Mouse (Mus musculus) heart, embryonic 11.5 days (tissue): ENCODE data around the gene Slc30a3. TPM values are rescaled to one million over a fixed set of nuclear protein-coding genes. Genes with fewer than 3 reads are reported as not detected.

Experiments
- ATAC-seq: fragments of 200-750 bp; cut with Nextera tagmentation; replicated peaks from 2 replicates; pipeline ENCODE4 v1.8.0; 2017; ENCODE audit warnings: moderate library complexity; ENCODE audit not compliant: insufficient number of reproducible peaks, low FRiP score, low TSS enrichment
- H3K27ac ChIP-seq: fragments of 300-500 bp; sonication (generic); 2 replicates; pipeline ENCODE4 v1.5.1; 2014; ENCODE audit warnings: mild to moderate bottlenecking, low read depth, low read length
- H3K27me3 ChIP-seq: fragments of 300-500 bp; sonication (generic); 2 replicates; pipeline ENCODE4 v1.6.1; 2014; ENCODE audit warnings: mild to moderate bottlenecking, low read length, mixed read lengths; ENCODE audit not compliant: control insufficient read depth, insufficient read depth
- H3K36me3 ChIP-seq: fragments of 300-500 bp; sonication (generic); 2 replicates; pipeline ENCODE4 v1.6.1; 2014; ENCODE audit warnings: mild to moderate bottlenecking, low read length, moderate library complexity, mixed read lengths; ENCODE audit not compliant: control insufficient read depth, insufficient read depth
- H3K4me1 ChIP-seq: fragments of 300-500 bp; sonication (generic); 2 replicates; pipeline ENCODE4 v1.6.1; 2014; ENCODE audit warnings: low read length; ENCODE audit not compliant: control insufficient read depth, insufficient read depth
- H3K4me2 ChIP-seq: fragments of 300-500 bp; sonication (generic); 2 replicates; pipeline ENCODE4 v1.6.1; 2014; ENCODE audit warnings: mild to moderate bottlenecking, moderate library complexity
- H3K4me3 ChIP-seq: fragments of 300-500 bp; sonication (generic); 2 replicates; pipeline ENCODE4 v1.5.1; 2014; ENCODE audit warnings: low read depth, low read length
- H3K9ac ChIP-seq: fragments of 300-500 bp; sonication (generic); 2 replicates; pipeline ENCODE4 v1.6.1; 2014; ENCODE audit warnings: mild to moderate bottlenecking, low read depth, low read length, moderate library complexity
- H3K9me3 ChIP-seq: fragments of 300-500 bp; sonication (generic); replicated peaks from 2 replicates; pipeline ENCODE4 v1.6.1; 2016; ENCODE audit warnings: low read length; ENCODE audit not compliant: control insufficient read depth
- WGBS: fragments of 180-500 bp; shearing (Covaris S2); extraction: QIAGEN DNeasy Blood & Tissue Kit; methylation state at CpG from one replicate; pipeline ENCODE4 v1.1.7; 2014; ENCODE audit not compliant: insufficient replicate concordance; 5-methylcytosine and 5-hydroxymethylcytosine counted together
- polyA plus RNA-seq: library from polyadenylated mRNA; unstranded; fragments of >200 nt; fragmentation: Nextera tagmentation; extraction: Ambion mirVana; gene quantifications from 2 replicates; pipeline ENCODE4 v1.2.1, GENCODE M21; 2014

Gene Slc30a3
- 0.47 and 0.48 TPM in 2 replicates for polyA plus RNA-seq

DNA sequence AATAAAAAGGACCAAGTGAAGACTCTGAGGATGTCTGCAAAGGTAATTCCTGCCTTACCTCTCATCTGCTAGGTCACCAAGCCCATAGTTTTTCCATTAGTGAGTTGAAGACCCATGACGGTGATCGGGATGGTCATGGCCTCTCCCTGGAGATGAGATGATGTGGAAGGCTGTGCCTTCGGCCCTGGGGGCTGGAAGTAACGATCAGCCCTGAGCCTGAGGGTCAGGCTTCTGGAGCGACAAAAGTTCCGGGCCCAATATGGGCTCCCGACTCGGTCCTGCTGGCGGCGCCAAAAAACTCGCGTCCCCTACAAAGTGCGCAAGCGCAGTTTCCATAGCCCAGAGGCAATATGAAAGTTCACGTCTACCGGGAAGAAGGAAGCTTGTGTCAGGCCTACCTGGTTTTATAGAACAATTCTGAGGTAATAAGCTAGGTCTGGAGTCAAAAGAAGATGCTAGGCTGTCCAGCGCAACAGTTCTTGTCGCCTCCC lies at the start of gene Slc30a3:
Slc30a3 (minus strand) TSS at position 238 of the 491 bp plus-strand sequence.
- Histone ChIP-seq H3K4me1 (no peaks in the 10 kb centered on the region), H3K27ac (no peak within 1 kb of the TSS), H3K4me2 (no peak within 1 kb of the TSS), H3K36me3 (no peaks in the 10 kb centered on the region), H3K9me3 (no peaks in the 10 kb centered on the region), H3K27me3 (no peaks in the 10 kb centered on the region), H3K9ac (no peak within 1 kb of the TSS), H3K4me3 (no peak within 1 kb of the TSS)
- ATAC-seq, result no peak
- WGBS, result 83% methylated on average over 18 of the region's 18 CpGs

- Histone ChIP-seq H3K27me3 (no peaks in the 10 kb centered on the region), H3K9ac (peak within 1 kb of the TSS; percentile 80), H3K4me3 (peak within 1 kb of the TSS; percentile 64), H3K4me2 (peak within 1 kb of the TSS; percentile 83), H3K27ac (peak within 1 kb of the TSS; percentile 59; the same call in 1 of the 2 replicates), H3K9me3 (no peaks in the 10 kb centered on the region), H3K36me3 (peaks cover 22% of the 10 kb centered on the region), H3K4me1 (peaks cover 8% of the 10 kb centered on the region)
- ATAC-seq, result peak; percentile 94
- under 1% methylated on average over 19 of the region's 19 CpGs for WGBS
Observed at GRCm38 (mm10) chr5:31154152-31154553, 46.1 kb upstream of the Slc30a3 start, which contains the start of gene Mpv17. TSS of gene Mpv17 (minus strand) at chr5:31154251.

- Histone ChIP-seq H3K27me3 (no peaks in the 10 kb centered on the region), H3K4me1 (peaks cover 8% of the 10 kb centered on the region), H3K4me3 (peak overlapping the region; percentile 64), H3K9me3 (no peaks in the 10 kb centered on the region), H3K27ac (no peak overlapping the region), H3K9ac (peak overlapping the region; percentile 80), H3K4me2 (peak overlapping the region; percentile 83), H3K36me3 (peaks cover 17% of the 10 kb centered on the region)
- no peak for ATAC-seq
- 28% methylated on average over 6 of the region's 6 CpGs for WGBS
Observed at GRCm38 (mm10) chr5:31153516-31154151, 45.6 kb upstream of the Slc30a3 start.

GRCm38 (mm10) chr5:31151746-31152145 lies 43.7 kb upstream of the Slc30a3 start:
- 82% methylated on average over 3 of the region's 3 CpGs for WGBS
- peaks cover 8% of the 10 kb centered on the region for H3K4me1 ChIP-seq
- no peaks in the 10 kb centered on the region for H3K9me3 ChIP-seq
- no peak overlapping the region for H3K27ac ChIP-seq
- ATAC-seq, result no peak
- no peak overlapping the region for H3K4me2 ChIP-seq
- no peaks in the 10 kb centered on the region for H3K27me3 ChIP-seq
- no peak overlapping the region for H3K4me3 ChIP-seq
- no peak overlapping the region for H3K9ac ChIP-seq
- no peaks in the 10 kb centered on the region for H3K36me3 ChIP-seq

GRCm38 (mm10) chr5:31149781-31150180 lies 41.7 kb upstream of the Slc30a3 start:
- H3K9me3 ChIP-seq, result no peaks in the 10 kb centered on the region
- no peak overlapping the region for H3K27ac ChIP-seq
- no peak overlapping the region for H3K4me2 ChIP-seq
- WGBS, result 81% methylated on average over 4 of the region's 4 CpGs
- peaks cover 8% of the 10 kb centered on the region for H3K4me1 ChIP-seq
- H3K36me3 ChIP-seq, result 0 out of 2 replicates have a peak, but pooled peaks cover 4% of the 10 kb centered on the region
- ATAC-seq, result no peak
- H3K4me3 ChIP-seq, result no peak overlapping the region
- no peaks in the 10 kb centered on the region for H3K27me3 ChIP-seq
- H3K9ac ChIP-seq, result no peak overlapping the region

DNA sequence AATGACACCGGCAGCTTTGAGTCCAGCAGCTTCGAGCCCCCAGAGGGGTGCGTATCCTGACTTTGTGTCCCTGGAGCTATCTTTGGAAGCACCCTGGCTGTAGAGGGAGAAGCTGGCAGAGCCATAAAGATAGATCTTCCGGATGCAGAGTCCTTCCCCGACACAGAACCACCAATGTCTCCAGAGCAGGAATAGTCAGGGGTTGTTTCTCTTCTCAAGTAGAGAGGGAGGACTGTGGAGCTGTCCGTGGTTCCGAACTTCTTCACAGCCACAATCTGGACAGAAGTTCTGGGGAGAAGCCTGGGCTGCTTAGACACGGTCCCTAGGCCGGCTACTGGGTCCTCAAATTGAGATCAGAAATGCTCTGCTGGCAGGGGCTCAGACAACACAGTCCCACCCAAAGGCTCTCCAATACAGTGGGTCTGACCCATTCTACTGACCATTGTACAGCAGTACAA lies 31.0 kb upstream of the Slc30a3 start:
- H3K4me2 ChIP-seq, result peak overlapping the region; percentile 59
- peaks cover 54% of the 10 kb centered on the region for H3K27me3 ChIP-seq
- H3K4me3 ChIP-seq, result peak overlapping the region; percentile 37
- H3K9ac ChIP-seq, result no peak overlapping the region
- 8% methylated on average over 9 of the region's 9 CpGs for WGBS
- no peaks in the 10 kb centered on the region for H3K9me3 ChIP-seq
- peaks cover 22% of the 10 kb centered on the region for H3K4me1 ChIP-seq
- no peak for ATAC-seq
- H3K36me3 ChIP-seq, result peaks cover 4% of the 10 kb centered on the region; the same call in 1 of the 2 replicates
- H3K27ac ChIP-seq, result no peak overlapping the region

GRCm38 (mm10) chr5:31138241-31138967 lies 30.4 kb upstream of the Slc30a3 start, which contains the start of gene Ucn:
TSS of gene Ucn (minus strand) at chr5:31138829.
- Histone ChIP-seq H3K27me3 (peaks cover 59% of the 10 kb centered on the region), H3K9ac (no peak within 1 kb of the TSS), H3K4me1 (peaks cover 22% of the 10 kb centered on the region), H3K27ac (no peak within 1 kb of the TSS), H3K9me3 (no peaks in the 10 kb centered on the region), H3K36me3 (peaks cover 4% of the 10 kb centered on the region; the same call in 1 of the 2 replicates), H3K4me3 (peak within 1 kb of the TSS; percentile 37), H3K4me2 (peak within 1 kb of the TSS; percentile 59)
- no peak; the same call in 1 of the 2 replicates for ATAC-seq
- 3% methylated on average over 52 of the region's 52 CpGs for WGBS

DNA sequence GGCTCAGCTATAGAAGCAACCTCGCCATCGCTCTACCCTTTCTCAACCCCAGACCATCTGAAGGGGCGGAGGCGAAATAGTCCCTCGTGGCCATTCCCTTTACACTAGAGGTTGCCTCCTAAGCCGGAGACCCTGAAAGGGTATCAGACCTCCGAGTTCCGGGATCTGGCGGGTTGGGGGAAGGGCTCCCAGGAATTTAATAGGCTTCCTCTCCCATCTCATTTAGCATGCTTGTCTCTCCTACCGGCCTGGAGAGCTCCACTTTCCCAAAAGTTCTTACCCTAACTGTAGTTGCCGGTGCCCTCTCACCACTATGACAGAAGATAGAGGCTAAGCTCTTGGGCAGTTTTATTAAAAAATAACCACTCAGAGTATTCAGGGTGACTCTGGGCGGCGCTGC lies 29.6 kb upstream of the Slc30a3 start:
- Histone ChIP-seq H3K4me2 (peak overlapping the region; percentile 59), H3K27ac (no peak overlapping the region), H3K4me1 (peaks cover 22% of the 10 kb centered on the region), H3K9me3 (no peaks in the 10 kb centered on the region), H3K36me3 (peaks cover 4% of the 10 kb centered on the region; the same call in 1 of the 2 replicates), H3K27me3 (peaks cover 59% of the 10 kb centered on the region), H3K9ac (no peak overlapping the region), H3K4me3 (peak overlapping the region; percentile 37)
- ATAC-seq, result no peak
- WGBS, result 1% methylated on average over 13 of the region's 13 CpGs
